Mouse (Mus musculus) cerebellum, adult 18-20 months (tissue): ENCODE results near the gene Gm45713.
"Not testable (repeated sequence)": the region's sequence is repeated elsewhere in the genome, so short reads cannot be mapped to it uniquely, and the experiment has no call there.

Experiments
- DNase-seq, 2 experiments: peaks; one replicate each; pipeline ENCODE4 v3.0.0; 2021

Gm45713 gene

GRCm38 (mm10) chr7:45121966-45122365, 14.1 kb downstream of the Gm45713 start:
- no peak for DNase-seq

- no peak for DNase-seq
These were observed 14.6 kb downstream of the Gm45713 start for GRCm38 (mm10) chr7:45121404-45121803.

GRCm38 (mm10) chr7:45119780-45120709, 16.0 kb downstream of the Gm45713 start:
- DNase-seq: no peak

GRCm38 (mm10) chr7:45118336-45118735, 17.7 kb downstream of the Gm45713 start:
- no peak for DNase-seq

- DNase-seq: no peak
These were observed 18.5 kb downstream of the Gm45713 start for GRCm38 (mm10) chr7:45117566-45117965.

GRCm38 (mm10) chr7:45113476-45113875, 22.6 kb downstream of the Gm45713 start:
- no peak for DNase-seq

GRCm38 (mm10) chr7:45112529-45112928, 23.5 kb downstream of the Gm45713 start:
- DNase-seq: no peak

GRCm38 (mm10) chr7:45111940-45112339, 24.1 kb downstream of the Gm45713 start:
- DNase-seq: no peak

- DNase-seq: not testable (repeated sequence)
These were observed 25.9 kb downstream of the Gm45713 start for GRCm38 (mm10) chr7:45110089-45110488.

- DNase-seq: no peak
These were observed 28.9 kb downstream of the Gm45713 start for GRCm38 (mm10) chr7:45107052-45107645.

- no peak for DNase-seq
These were observed 29.6 kb downstream of the Gm45713 start for GRCm38 (mm10) chr7:45106441-45106840.

GRCm38 (mm10) chr7:45105491-45105890, 30.5 kb downstream of the Gm45713 start:
- DNase-seq: no peak

GRCm38 (mm10) chr7:45104941-45105340, 31.1 kb downstream of the Gm45713 start:
- DNase-seq: no peak

GRCm38 (mm10) chr7:45103652-45104180, 32.3 kb downstream of the Gm45713 start, which contains the start of gene Fcgrt:
Gene Fcgrt (minus strand): TSS chr7:45103851.
- DNase-seq: peak; percentile 30 to 46

- DNase-seq: no peak
These were observed 33.0 kb downstream of the Gm45713 start for GRCm38 (mm10) chr7:45102940-45103585.

GRCm38 (mm10) chr7:45102441-45102840, 33.6 kb downstream of the Gm45713 start:
- no peak for DNase-seq

- no peak for DNase-seq
These were observed 36.0 kb downstream of the Gm45713 start for GRCm38 (mm10) chr7:45100046-45100445.

- DNase-seq: no peak
These were observed 37.3 kb downstream of the Gm45713 start for GRCm38 (mm10) chr7:45098541-45099240.

GRCm38 (mm10) chr7:45097479-45097878, 38.6 kb downstream of the Gm45713 start:
- no peak for DNase-seq

GRCm38 (mm10) chr7:45095965-45096364, 40.1 kb downstream of the Gm45713 start:
- DNase-seq: not testable (repeated sequence)

- DNase-seq: no peak
These were observed 40.7 kb downstream of the Gm45713 start for GRCm38 (mm10) chr7:45095367-45095766.

GRCm38 (mm10) chr7:45094121-45094520, 41.9 kb downstream of the Gm45713 start:
- DNase-seq: no peak

- no peak for DNase-seq
These were observed 42.5 kb downstream of the Gm45713 start for GRCm38 (mm10) chr7:45093516-45093905.
